Mouse (Mus musculus): ENCODE data around the gene Traf3ip2.

DNA sequence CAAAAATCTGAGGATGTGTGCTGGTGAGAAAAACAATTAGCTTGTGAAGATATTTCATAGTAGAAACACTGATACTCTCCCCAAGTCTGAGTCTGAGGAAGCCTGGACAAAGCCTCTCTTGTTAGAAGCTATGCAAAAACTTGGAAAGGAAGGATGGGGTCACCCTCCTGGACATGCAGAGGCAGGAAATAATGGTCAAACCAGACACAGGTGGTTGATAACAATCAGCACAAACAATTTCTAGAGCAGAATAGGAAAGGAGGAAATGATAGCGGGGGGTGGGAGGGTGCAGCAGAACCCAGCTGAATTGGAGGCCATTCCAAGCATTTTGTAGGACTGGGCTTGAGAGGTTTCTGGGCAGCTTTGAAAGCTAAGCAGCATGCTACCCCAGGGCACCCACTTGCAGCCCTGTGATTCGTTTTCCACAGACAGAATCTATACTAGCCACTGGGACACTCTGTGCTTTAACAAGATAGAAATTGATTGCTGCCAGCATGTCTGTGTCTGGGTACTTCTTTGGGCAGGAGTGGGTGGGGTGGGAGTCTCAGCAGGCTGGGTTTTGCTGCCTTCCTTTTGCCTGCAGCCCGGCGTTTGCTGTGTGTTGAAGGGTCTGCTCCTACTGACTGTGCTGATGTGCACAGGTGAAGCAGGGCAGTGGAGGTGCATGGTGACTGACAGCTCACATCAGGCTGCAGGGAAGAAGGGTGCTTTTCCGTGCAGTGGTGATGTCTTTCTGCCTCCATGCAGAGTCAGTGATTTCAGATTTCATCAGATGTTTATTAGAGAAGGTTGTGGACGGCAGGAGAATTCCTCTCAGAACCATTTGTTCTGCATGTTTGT is 33.3 kb downstream of the Traf3ip2 start:
- TF ChIP-seq CTCF (IDR thresholded peaks at IDR 0.05; ENCODE audit: low read depth, low read length), result no peak
- no peak for TF ChIP-seq POLR2A (IDR thresholded peaks at IDR 0.05; ENCODE audit: extremely low read depth, insufficient read depth, low read length)
